Mouse (Mus musculus): ENCODE measurements around the gene Kidins220. TPM values are rescaled to one million over a fixed set of nuclear protein-coding genes. Genes with fewer than 3 reads are reported as not detected.

Gene Kidins220
- total RNA-seq (2021) = 10 to 100 TPM; 68.4 TPM
- 41.6 and 52.9 TPM in 2 replicates for polyA plus RNA-seq (2012; rRNA removed)
- long read RNA-seq, partial matches to known transcripts = 2 of 120 reads
- long read RNA-seq, other reads (novel, unspliced or antisense) = 118 of 120 reads

DNA sequence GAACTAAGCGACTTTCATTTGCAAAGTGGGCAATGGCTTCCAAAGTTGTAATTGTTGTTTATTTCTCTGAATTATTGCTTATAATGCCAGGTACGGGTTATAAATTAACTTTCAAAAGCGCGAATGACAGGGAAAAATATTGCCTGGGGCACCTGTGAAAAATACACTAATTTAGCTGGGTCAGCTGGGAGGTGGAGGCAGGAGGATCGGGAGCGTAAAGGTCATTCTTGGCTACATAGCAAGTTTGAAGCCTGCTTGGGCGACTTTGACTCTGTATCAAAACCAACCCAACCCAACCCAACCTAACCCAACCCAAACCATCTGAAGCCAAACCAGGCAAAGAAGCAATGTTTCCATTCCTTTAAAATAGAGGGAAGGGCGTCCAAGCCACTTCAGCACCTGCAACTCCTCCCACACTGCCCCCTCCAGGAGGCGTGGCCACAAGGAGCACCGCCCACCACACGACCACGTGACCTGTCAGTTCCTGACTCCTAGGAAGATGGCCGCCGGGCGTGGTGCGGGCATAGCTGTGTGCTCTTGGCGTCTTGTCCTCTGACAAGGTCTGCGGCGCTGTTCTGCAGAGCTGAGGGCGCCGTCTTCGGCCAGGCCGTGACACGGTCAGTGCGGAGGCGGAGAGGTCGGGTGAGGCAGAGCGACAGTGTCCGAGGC is at the start of gene Kidins220:
Kidins220 (plus strand) TSS at position 480 of the 669 bp plus-strand sequence.
- TF ChIP-seq POLR2A (IDR thresholded peaks at IDR 0.05; ENCODE audit: insufficient read depth, low read depth, low read length) (peak; percentile 96), EP300 (IDR thresholded peaks at IDR 0.05; ENCODE audit: insufficient read depth, low read depth, low read length) (no peak)
- H3K4me1 ChIP-seq (ENCODE audit: control insufficient read depth, insufficient read depth, low read length) = peaks cover 5% of the 10 kb centered on the region
- H3K9ac ChIP-seq (ENCODE audit: low read depth, low read length) = peak within 1 kb of the TSS; percentile 78
- WGBS = 15% methylated on average over 26 of the region's 29 CpGs
- H3K27ac ChIP-seq = peak within 1 kb of the TSS; percentile 89
- peak within 1 kb of the TSS; percentile 80 for H3K4me3 ChIP-seq
- peaks cover 15% of the 10 kb centered on the region for H3K36me3 ChIP-seq (ENCODE audit: control insufficient read depth, insufficient read depth, low read length)
- H3K79me2 ChIP-seq (replicated peaks; ENCODE audit: control insufficient read depth, insufficient read depth, low read length) = peaks cover 9% of the 10 kb centered on the region
- peak; percentile 93 to 96 for DNase-seq
- no peaks in the 10 kb centered on the region for H3K27me3 ChIP-seq (ENCODE audit: control insufficient read depth, insufficient read depth, low read length)
- intact Hi-C loops (cut with DNase I) = loop anchor here (2.0 kb wide), 1 partner anchor 22 kb away; no protein-coding TSS in a partner anchor

DNA sequence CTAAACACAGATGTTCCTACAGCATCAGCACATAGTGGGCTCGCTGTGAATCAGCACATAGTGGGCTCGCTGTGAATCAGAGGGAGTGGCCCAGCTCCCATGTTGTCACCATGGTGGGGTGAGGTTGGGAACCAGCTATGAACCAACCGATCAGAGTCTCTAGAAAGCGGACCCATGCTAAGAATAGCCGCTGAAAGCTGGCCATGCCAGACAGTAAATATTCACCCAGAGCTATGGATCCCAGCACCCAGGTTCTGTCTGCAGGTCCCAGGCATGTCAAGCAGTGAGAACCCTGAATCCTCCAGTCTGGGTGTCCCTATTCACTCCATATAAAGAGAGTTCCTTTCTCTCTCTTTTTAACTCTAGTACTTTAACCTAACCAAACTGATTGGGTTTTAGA is 49.4 kb upstream of the Kidins220 start:
- Histone ChIP-seq H3K27me3 (ENCODE audit: control insufficient read depth, insufficient read depth, low read length) (no peaks in the 10 kb centered on the region), H3K79me2 (replicated peaks; ENCODE audit: control insufficient read depth, insufficient read depth, low read length) (no peaks in the 10 kb centered on the region), H3K4me1 (ENCODE audit: control insufficient read depth, insufficient read depth, low read length) (peaks cover 7% of the 10 kb centered on the region), H3K4me3 (no peak overlapping the region), H3K36me3 (ENCODE audit: control insufficient read depth, insufficient read depth, low read length) (no peaks in the 10 kb centered on the region), H3K9ac (ENCODE audit: low read depth, low read length) (no peak overlapping the region), H3K27ac (no peak overlapping the region)
- 68% methylated on average over 5 of the region's 5 CpGs for WGBS
- no peak for DNase-seq
- intact Hi-C loops (cut with DNase I) = loop anchor here (5.0 kb wide), 1 partner anchor 38 kb away; no protein-coding TSS in a partner anchor
- TF ChIP-seq EP300 (IDR thresholded peaks at IDR 0.05; ENCODE audit: insufficient read depth, low read depth, low read length) (no peak), POLR2A (IDR thresholded peaks at IDR 0.05; ENCODE audit: insufficient read depth, low read depth, low read length) (no peak), CTCF (IDR thresholded peaks at IDR 0.05) (no peak)

GRCm38 (mm10) chr12:24925684-24926083 is 49.0 kb upstream of the Kidins220 start:
- 56% methylated on average over 4 of the region's 4 CpGs for WGBS

DNA sequence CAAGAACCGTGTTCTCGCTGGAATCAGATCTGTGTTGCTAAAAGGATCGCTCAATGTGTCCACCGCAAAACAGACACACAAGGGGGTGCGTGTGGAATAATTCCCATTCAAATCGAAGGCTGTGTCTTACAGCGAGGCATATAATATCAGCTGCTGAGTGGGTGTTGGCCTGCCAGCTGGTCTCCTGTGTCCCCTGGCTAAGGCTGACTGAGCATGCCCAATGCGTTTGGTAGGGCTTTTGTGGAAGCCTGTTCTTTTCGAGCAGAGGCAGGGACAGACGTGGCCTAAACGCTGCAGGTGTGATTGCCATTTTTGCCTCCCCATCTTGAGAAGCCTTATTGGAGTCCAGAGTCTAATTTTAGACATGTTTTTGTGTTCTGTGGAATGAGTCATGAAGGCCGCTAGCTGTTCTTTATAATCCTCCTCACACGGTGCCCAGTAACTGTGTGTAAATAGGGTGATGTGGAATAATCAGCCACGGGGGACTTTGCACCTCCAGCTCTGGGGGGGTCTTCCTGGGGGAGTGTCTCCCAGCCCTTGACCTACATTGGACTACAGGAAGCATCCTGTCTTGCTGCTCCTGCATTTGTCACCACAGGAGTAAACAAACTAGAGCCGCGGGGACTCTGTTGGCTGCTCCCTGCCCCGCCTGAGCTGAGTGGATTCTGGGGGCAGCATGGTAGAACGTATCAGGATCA is 46.5 kb upstream of the Kidins220 start:
- Histone ChIP-seq H3K4me1 (ENCODE audit: control insufficient read depth, insufficient read depth, low read length) (peaks cover 7% of the 10 kb centered on the region), H3K9ac (ENCODE audit: low read depth, low read length) (no peak overlapping the region), H3K79me2 (replicated peaks; ENCODE audit: control insufficient read depth, insufficient read depth, low read length) (no peaks in the 10 kb centered on the region), H3K36me3 (ENCODE audit: control insufficient read depth, insufficient read depth, low read length) (no peaks in the 10 kb centered on the region), H3K27me3 (ENCODE audit: control insufficient read depth, insufficient read depth, low read length) (no peaks in the 10 kb centered on the region), H3K27ac (no peak overlapping the region), H3K4me3 (no peak overlapping the region)
- 58% methylated on average over 18 of the region's 18 CpGs for WGBS
- no peak for DNase-seq
- intact Hi-C loops (cut with DNase I) = loop anchor here (5.0 kb wide), 1 partner anchor 41 kb away; no protein-coding TSS in a partner anchor
- TF ChIP-seq CTCF (IDR thresholded peaks at IDR 0.05) (no peak), EP300 (IDR thresholded peaks at IDR 0.05; ENCODE audit: insufficient read depth, low read depth, low read length) (no peak), POLR2A (IDR thresholded peaks at IDR 0.05; ENCODE audit: insufficient read depth, low read depth, low read length) (no peak)

More at GRCm38 (mm10) chr12:24925684-24926083, 49.0 kb upstream of the Kidins220 start:
- no peak for TF ChIP-seq POLR2A (IDR thresholded peaks at IDR 0.05; ENCODE audit: insufficient read depth, low read depth, low read length)
- no peak for TF ChIP-seq CTCF (IDR thresholded peaks at IDR 0.05)
- no peak for TF ChIP-seq EP300 (IDR thresholded peaks at IDR 0.05; ENCODE audit: insufficient read depth, low read depth, low read length)
- Histone ChIP-seq H3K4me1 (ENCODE audit: control insufficient read depth, insufficient read depth, low read length) (peaks cover 7% of the 10 kb centered on the region), H3K27me3 (ENCODE audit: control insufficient read depth, insufficient read depth, low read length) (no peaks in the 10 kb centered on the region), H3K27ac (no peak overlapping the region), H3K4me3 (no peak overlapping the region), H3K9ac (ENCODE audit: low read depth, low read length) (no peak overlapping the region), H3K79me2 (replicated peaks; ENCODE audit: control insufficient read depth, insufficient read depth, low read length) (no peaks in the 10 kb centered on the region), H3K36me3 (ENCODE audit: control insufficient read depth, insufficient read depth, low read length) (no peaks in the 10 kb centered on the region)
- intact Hi-C loops (cut with DNase I) = loop anchor here (2.0 to 5.0 kb wide), 2 partner anchors 21 to 38 kb away; no protein-coding TSS in a partner anchor
- DNase-seq = no peak

DNA sequence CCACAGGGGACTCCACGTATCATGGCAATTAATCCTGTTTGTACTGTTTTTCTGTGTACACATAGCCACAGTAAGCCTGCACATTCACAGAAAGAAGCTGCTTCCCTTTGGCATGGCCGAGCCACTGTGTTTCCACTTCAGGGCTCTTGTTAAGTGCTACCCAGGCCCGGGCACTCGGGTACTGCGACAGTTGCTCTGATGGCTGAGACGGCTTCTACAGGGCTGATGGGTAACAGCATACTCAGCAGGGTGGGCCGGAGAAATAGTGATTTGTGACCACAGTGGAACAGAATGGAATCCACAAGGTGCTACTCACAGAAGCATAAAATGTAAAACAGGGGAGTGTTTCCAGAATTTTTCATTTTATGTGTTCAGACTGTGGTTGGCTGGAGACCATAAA is 45.7 kb upstream of the Kidins220 start:
- no peak overlapping the region for H3K9ac ChIP-seq (ENCODE audit: low read depth, low read length)
- H3K79me2 ChIP-seq (replicated peaks; ENCODE audit: control insufficient read depth, insufficient read depth, low read length) = no peaks in the 10 kb centered on the region
- intact Hi-C loops (cut with DNase I) = loop anchor here (5.0 kb wide), 1 partner anchor 42 kb away; no protein-coding TSS in a partner anchor
- TF ChIP-seq POLR2A (IDR thresholded peaks at IDR 0.05; ENCODE audit: insufficient read depth, low read depth, low read length) = no peak
- no peak for TF ChIP-seq EP300 (IDR thresholded peaks at IDR 0.05; ENCODE audit: insufficient read depth, low read depth, low read length)
- no peak for TF ChIP-seq CTCF (IDR thresholded peaks at IDR 0.05)
- H3K4me1 ChIP-seq (ENCODE audit: control insufficient read depth, insufficient read depth, low read length) = peaks cover 6% of the 10 kb centered on the region
- no peak overlapping the region for H3K4me3 ChIP-seq
- no peak for DNase-seq
- H3K27ac ChIP-seq = no peak overlapping the region
- H3K27me3 ChIP-seq (ENCODE audit: control insufficient read depth, insufficient read depth, low read length) = no peaks in the 10 kb centered on the region
- H3K36me3 ChIP-seq (ENCODE audit: control insufficient read depth, insufficient read depth, low read length) = no peaks in the 10 kb centered on the region
- 82% methylated on average over 7 of the region's 7 CpGs for WGBS
